Mouse (Mus musculus): ENCODE measurements around the gene Fgfr2. TPM values are rescaled to one million over a fixed set of nuclear protein-coding genes. Genes with fewer than 3 reads are reported as not detected.
A peak's percentile ranks its signal among the peaks of the same experiment; 100 is the strongest.
"Not testable (repeated sequence)": the region's sequence is repeated elsewhere in the genome, so short reads cannot be mapped to it uniquely, and the experiment has no call there.

Fgfr2 gene
- polyA plus RNA-seq, 1 experiment from 2014 or later = 24.9 TPM

DNA sequence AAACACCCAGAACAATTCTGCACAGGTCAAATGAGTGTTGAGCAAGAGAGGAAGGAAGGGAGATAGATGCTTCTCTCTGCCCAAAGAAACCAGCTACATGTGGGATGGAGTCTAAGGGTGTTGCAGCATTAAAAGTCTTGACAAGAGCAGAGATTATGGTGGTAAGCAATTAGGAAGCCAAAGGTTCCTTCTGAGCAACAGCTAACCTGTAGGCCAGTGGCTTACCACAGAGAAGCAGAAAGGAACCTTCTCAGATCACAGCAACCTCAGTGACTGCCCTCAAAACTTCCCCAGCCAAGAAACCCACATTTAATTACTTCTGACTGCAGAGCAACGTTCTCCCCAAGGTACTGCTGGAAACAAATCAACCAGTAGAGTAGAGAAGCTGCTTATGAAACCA lies 2621.7 kb downstream of the Fgfr2 start:
- Histone ChIP-seq H3K27ac (ENCODE audit: low read depth, low read length) (no peak overlapping the region), H3K9me3 (replicated peaks; ENCODE audit: control insufficient read depth, low read length) (no peaks in the 10 kb centered on the region), H3K4me3 (ENCODE audit: low read depth, low read length) (no peak overlapping the region), H3K27me3 (ENCODE audit: control insufficient read depth, insufficient read depth, low read length) (no peaks in the 10 kb centered on the region), H3K9ac (ENCODE audit: low read depth, low read length) (no peak overlapping the region), H3K4me2 (no peak overlapping the region), H3K36me3 (ENCODE audit: control insufficient read depth, insufficient read depth, low read length) (peaks cover 15% of the 10 kb centered on the region), H3K4me1 (ENCODE audit: control insufficient read depth, insufficient read depth, low read length) (no peaks in the 10 kb centered on the region)
- ATAC-seq (replicated peaks; ENCODE audit: insufficient number of reproducible peaks, low FRiP score, low TSS enrichment) = no peak
- WGBS (ENCODE audit: insufficient replicate concordance) = 90% methylated on average over 1 of the region's 1 CpGs

DNA sequence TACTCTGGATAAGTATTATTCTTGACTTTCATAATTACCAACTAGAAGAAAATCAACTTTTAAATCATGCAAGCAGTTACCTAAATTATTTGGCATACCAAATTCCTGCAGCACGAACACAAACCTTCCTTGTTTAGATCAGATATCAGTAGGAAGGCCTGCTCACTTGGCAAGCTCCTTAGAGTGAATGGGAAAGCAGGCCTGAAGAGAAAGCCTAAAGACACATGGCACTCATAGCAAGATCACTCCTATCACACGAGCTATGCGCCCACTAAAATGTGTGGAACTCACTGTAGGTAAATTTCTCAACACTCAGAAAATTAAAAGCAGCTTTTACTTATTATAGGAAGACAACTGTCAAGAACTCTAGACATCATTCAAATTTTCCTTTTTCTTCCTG lies 2629.8 kb downstream of the Fgfr2 start:
- Histone ChIP-seq H3K4me1 (ENCODE audit: control insufficient read depth, insufficient read depth, low read length) (no peaks in the 10 kb centered on the region), H3K9ac (ENCODE audit: low read depth, low read length) (no peak overlapping the region), H3K27ac (ENCODE audit: low read depth, low read length) (no peak overlapping the region), H3K27me3 (ENCODE audit: control insufficient read depth, insufficient read depth, low read length) (no peaks in the 10 kb centered on the region), H3K4me2 (no peak overlapping the region), H3K36me3 (ENCODE audit: control insufficient read depth, insufficient read depth, low read length) (peaks cover 2% of the 10 kb centered on the region; the same call in 1 of the 2 replicates), H3K4me3 (ENCODE audit: low read depth, low read length) (no peak overlapping the region), H3K9me3 (replicated peaks; ENCODE audit: control insufficient read depth, low read length) (no peaks in the 10 kb centered on the region)
- 81% methylated on average over 3 of the region's 3 CpGs for WGBS (ENCODE audit: insufficient replicate concordance)
- no peak for ATAC-seq (replicated peaks; ENCODE audit: insufficient number of reproducible peaks, low FRiP score, low TSS enrichment)

DNA sequence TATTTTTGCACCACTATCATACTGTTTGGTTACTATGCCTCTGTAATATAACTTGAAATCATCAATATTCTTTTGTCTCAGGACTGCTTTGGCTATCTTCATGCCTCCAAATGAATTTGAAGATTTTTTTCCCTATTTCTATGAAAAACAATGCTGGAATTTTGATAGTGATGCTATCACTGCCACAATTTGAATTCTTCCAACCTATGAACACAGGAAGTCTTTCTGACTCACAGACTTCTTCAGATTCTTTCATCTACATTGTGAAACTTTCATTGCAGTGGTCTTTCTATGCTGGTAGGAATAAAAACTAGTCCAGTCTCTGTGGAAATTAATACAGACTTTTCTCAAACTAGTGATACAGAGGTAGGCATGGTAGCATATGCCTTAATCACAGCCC lies 2631.1 kb downstream of the Fgfr2 start:
- H3K27ac ChIP-seq (ENCODE audit: low read depth, low read length) = no peak overlapping the region
- H3K4me2 ChIP-seq = no peak overlapping the region
- 0 out of 2 replicates have a peak, but pooled peaks cover 2% of the 10 kb centered on the region for H3K36me3 ChIP-seq (ENCODE audit: control insufficient read depth, insufficient read depth, low read length)
- H3K9me3 ChIP-seq (replicated peaks; ENCODE audit: control insufficient read depth, low read length) = no peaks in the 10 kb centered on the region
- no peak for ATAC-seq (replicated peaks; ENCODE audit: insufficient number of reproducible peaks, low FRiP score, low TSS enrichment)
- H3K4me3 ChIP-seq (ENCODE audit: low read depth, low read length) = no peak overlapping the region
- H3K9ac ChIP-seq (ENCODE audit: low read depth, low read length) = no peak overlapping the region
- H3K27me3 ChIP-seq (ENCODE audit: control insufficient read depth, insufficient read depth, low read length) = no peaks in the 10 kb centered on the region
- no peaks in the 10 kb centered on the region for H3K4me1 ChIP-seq (ENCODE audit: control insufficient read depth, insufficient read depth, low read length)

DNA sequence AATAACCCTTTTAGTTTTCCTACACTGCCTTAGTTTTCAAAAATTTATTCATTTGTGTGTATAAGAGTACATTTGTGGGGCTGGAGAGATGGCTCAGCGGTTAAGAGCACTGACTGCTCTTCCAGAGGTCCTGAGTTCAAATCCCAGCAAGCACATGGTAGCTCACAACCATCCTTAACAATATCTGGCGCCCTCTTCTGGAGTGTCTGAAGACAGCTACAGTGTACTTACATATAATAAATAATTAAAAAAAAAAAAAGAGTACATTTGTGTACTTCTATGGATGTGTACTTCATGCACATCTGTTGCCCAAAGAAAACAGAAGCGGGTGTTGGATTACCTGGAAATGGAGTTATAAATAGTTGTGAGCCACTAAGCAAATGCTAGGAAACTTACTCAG lies 2644.1 kb downstream of the Fgfr2 start:
- 89% methylated on average over 3 of the region's 3 CpGs for WGBS (ENCODE audit: insufficient replicate concordance)
- H3K27ac ChIP-seq (ENCODE audit: low read depth, low read length) = not testable (repeated sequence)

DNA sequence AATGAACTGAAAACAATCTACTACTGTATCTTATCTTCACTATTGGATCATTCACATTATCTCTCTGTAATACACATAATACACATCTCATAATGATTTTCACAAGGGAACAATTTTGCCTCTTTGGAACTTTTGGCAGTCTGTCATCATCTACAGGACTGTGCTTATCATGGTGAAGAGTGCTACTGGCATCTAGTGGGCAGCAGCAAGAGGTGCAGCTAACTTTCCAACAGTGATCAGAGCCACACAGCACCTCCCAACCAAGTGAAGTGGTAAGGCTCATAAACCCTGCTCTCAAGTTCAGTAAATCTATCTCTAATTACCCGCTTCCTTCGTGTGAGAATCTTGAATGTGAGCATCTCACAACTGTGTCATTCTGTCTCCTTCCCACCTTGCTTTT lies 2647.2 kb downstream of the Fgfr2 start:
- Histone ChIP-seq H3K9me3 (replicated peaks; ENCODE audit: control insufficient read depth, low read length) (no peaks in the 10 kb centered on the region), H3K4me2 (no peak overlapping the region), H3K36me3 (ENCODE audit: control insufficient read depth, insufficient read depth, low read length) (0 out of 2 replicates have a peak, but pooled peaks cover 2% of the 10 kb centered on the region), H3K27me3 (ENCODE audit: control insufficient read depth, insufficient read depth, low read length) (no peaks in the 10 kb centered on the region), H3K9ac (ENCODE audit: low read depth, low read length) (no peak overlapping the region), H3K27ac (ENCODE audit: low read depth, low read length) (no peak overlapping the region), H3K4me1 (ENCODE audit: control insufficient read depth, insufficient read depth, low read length) (no peaks in the 10 kb centered on the region), H3K4me3 (ENCODE audit: low read depth, low read length) (no peak overlapping the region)
- peak; percentile 55; the same call in 1 of the 2 replicates for ATAC-seq (replicated peaks; ENCODE audit: insufficient number of reproducible peaks, low FRiP score, low TSS enrichment)
- 46% methylated on average over 2 of the region's 2 CpGs for WGBS (ENCODE audit: insufficient replicate concordance)

More for the DNA sequence above, 2644.1 kb downstream of the Fgfr2 start:
- not testable (repeated sequence) for H3K27me3 ChIP-seq (ENCODE audit: control insufficient read depth, insufficient read depth, low read length); ATAC-seq (replicated peaks; ENCODE audit: insufficient number of reproducible peaks, low FRiP score, low TSS enrichment); H3K9me3 ChIP-seq (replicated peaks; ENCODE audit: control insufficient read depth, low read length); H3K4me3 ChIP-seq (ENCODE audit: low read depth, low read length); H3K4me2 ChIP-seq; H3K9ac ChIP-seq (ENCODE audit: low read depth, low read length); H3K36me3 ChIP-seq (ENCODE audit: control insufficient read depth, insufficient read depth, low read length); H3K4me1 ChIP-seq (ENCODE audit: control insufficient read depth, insufficient read depth, low read length)

DNA sequence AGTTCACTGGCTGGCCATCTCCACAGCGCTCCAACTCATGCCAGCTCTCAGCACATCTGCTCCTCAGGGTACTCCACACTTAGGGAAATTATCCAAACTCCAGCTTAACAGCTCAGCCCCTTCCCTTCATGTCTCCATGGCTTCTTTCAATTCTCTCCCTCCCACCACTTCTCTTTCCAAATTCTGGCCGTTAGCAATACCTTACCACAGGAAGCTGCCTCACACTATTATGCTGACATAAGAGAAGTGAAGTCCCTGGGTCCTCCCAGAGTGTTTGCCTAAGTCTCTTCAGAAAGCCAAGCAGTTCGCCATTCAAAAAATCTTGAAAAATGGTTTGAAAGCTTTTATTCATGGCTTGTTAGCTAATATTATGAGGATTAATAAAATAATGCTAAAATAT lies 2649.3 kb downstream of the Fgfr2 start:
- no peaks in the 10 kb centered on the region for H3K27me3 ChIP-seq (ENCODE audit: control insufficient read depth, insufficient read depth, low read length)
- no peak overlapping the region for H3K4me3 ChIP-seq (ENCODE audit: low read depth, low read length)
- H3K4me2 ChIP-seq = no peak overlapping the region
- H3K9me3 ChIP-seq (replicated peaks; ENCODE audit: control insufficient read depth, low read length) = no peaks in the 10 kb centered on the region
- ATAC-seq (replicated peaks; ENCODE audit: insufficient number of reproducible peaks, low FRiP score, low TSS enrichment) = no peak
- H3K36me3 ChIP-seq (ENCODE audit: control insufficient read depth, insufficient read depth, low read length) = no peaks in the 10 kb centered on the region
- no peak overlapping the region for H3K27ac ChIP-seq (ENCODE audit: low read depth, low read length)
- H3K9ac ChIP-seq (ENCODE audit: low read depth, low read length) = no peak overlapping the region
- no peaks in the 10 kb centered on the region for H3K4me1 ChIP-seq (ENCODE audit: control insufficient read depth, insufficient read depth, low read length)
- 75% methylated on average over 3 of the region's 3 CpGs for WGBS (ENCODE audit: insufficient replicate concordance)

DNA sequence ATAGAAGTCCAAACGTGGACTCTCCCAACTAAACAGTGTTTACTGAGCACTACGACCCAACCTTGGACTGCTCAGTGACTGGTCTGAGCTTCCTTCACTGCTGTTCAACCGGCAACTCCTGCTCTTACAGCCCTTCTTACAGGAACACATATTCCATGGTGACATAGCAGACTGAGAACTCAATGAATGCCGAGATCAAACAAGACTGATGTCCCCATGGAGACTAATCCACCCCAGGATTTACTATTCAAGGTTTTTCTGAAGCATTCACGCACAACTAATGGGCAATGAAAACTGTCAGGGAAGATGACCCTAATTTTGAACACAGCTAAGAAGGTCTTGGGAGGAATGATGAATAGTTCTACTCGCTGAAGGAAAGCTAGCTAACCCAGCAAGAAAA lies 2650.5 kb downstream of the Fgfr2 start:
- no peak overlapping the region for H3K9ac ChIP-seq (ENCODE audit: low read depth, low read length)
- ATAC-seq (replicated peaks; ENCODE audit: insufficient number of reproducible peaks, low FRiP score, low TSS enrichment) = no peak
- H3K4me2 ChIP-seq = no peak overlapping the region
- H3K27me3 ChIP-seq (ENCODE audit: control insufficient read depth, insufficient read depth, low read length) = no peaks in the 10 kb centered on the region
- WGBS (ENCODE audit: insufficient replicate concordance) = 88% methylated on average over 6 of the region's 6 CpGs
- H3K27ac ChIP-seq (ENCODE audit: low read depth, low read length) = no peak overlapping the region
- H3K36me3 ChIP-seq (ENCODE audit: control insufficient read depth, insufficient read depth, low read length) = no peaks in the 10 kb centered on the region
- no peak overlapping the region for H3K4me3 ChIP-seq (ENCODE audit: low read depth, low read length)
- no peaks in the 10 kb centered on the region for H3K9me3 ChIP-seq (replicated peaks; ENCODE audit: control insufficient read depth, low read length)
- H3K4me1 ChIP-seq (ENCODE audit: control insufficient read depth, insufficient read depth, low read length) = no peaks in the 10 kb centered on the region

DNA sequence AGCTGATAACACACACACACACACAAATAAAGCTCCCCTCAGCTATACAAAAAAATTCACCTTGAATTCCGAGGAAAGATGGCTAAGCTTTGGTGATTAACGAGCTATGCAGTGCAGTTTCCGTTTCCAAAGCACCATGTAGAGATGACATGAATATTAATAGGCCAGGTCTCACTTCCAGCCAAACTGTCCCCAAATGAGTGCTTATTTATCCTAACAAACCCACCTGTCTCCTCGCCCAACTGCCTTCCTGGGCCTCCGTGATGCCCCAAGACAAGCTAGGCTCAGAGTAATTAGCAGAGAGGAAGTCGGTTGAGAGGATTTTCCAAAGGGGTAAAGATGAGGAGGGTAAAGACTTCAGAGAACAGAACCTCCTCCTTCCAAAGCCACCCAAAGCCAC lies 2652.1 kb downstream of the Fgfr2 start:
- no peak overlapping the region for H3K27ac ChIP-seq (ENCODE audit: low read depth, low read length)
- no peak for ATAC-seq (replicated peaks; ENCODE audit: insufficient number of reproducible peaks, low FRiP score, low TSS enrichment)
- H3K4me3 ChIP-seq (ENCODE audit: low read depth, low read length) = no peak overlapping the region
- H3K27me3 ChIP-seq (ENCODE audit: control insufficient read depth, insufficient read depth, low read length) = no peaks in the 10 kb centered on the region
- no peaks in the 10 kb centered on the region for H3K36me3 ChIP-seq (ENCODE audit: control insufficient read depth, insufficient read depth, low read length)
- no peaks in the 10 kb centered on the region for H3K9me3 ChIP-seq (replicated peaks; ENCODE audit: control insufficient read depth, low read length)
- no peaks in the 10 kb centered on the region for H3K4me1 ChIP-seq (ENCODE audit: control insufficient read depth, insufficient read depth, low read length)
- WGBS (ENCODE audit: insufficient replicate concordance) = 68% methylated on average over 6 of the region's 6 CpGs
- no peak overlapping the region for H3K9ac ChIP-seq (ENCODE audit: low read depth, low read length)
- H3K4me2 ChIP-seq = no peak overlapping the region

DNA sequence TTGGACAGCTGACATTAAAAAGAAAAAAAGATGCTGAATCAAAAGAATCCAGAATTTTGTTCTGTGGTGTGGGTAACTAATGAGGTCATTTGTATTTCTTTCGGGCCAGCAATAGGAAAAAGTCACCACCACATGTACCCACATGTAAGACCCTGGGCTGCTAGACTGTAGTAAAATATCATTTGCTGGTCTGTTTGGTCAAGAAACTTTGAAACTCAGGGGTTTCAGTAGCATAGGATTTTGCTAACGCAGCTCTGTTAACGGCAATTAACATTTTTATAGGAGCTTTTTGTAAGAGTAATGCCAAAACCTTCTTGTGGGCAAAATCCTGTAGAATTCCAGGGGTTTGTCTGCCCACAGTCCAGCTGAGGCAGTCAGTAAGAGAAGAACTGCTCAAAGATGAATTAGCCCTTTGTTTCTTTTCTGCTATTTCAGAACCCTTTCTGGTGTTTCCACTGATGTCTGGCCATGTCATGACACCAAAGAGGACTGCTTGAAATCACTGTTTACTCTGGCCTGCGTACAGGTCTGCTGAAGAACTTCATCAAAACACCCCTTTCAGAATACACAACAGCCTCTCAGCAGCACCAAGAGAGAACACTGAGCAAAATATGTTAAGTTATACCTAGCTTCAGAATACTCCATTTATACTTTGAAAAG lies 2667.4 kb downstream of the Fgfr2 start:
- H3K4me3 ChIP-seq (ENCODE audit: low read depth, low read length) = no peak overlapping the region
- no peak overlapping the region for H3K9ac ChIP-seq (ENCODE audit: low read depth, low read length)
- WGBS (ENCODE audit: insufficient replicate concordance) = 85% methylated on average over 4 of the region's 4 CpGs
- no peak for ATAC-seq (replicated peaks; ENCODE audit: insufficient number of reproducible peaks, low FRiP score, low TSS enrichment)
- H3K27me3 ChIP-seq (ENCODE audit: control insufficient read depth, insufficient read depth, low read length) = no peaks in the 10 kb centered on the region
- no peaks in the 10 kb centered on the region for H3K4me1 ChIP-seq (ENCODE audit: control insufficient read depth, insufficient read depth, low read length)
- no peak overlapping the region for H3K4me2 ChIP-seq
- H3K36me3 ChIP-seq (ENCODE audit: control insufficient read depth, insufficient read depth, low read length) = peaks cover 5% of the 10 kb centered on the region; the same call in 1 of the 2 replicates
- H3K27ac ChIP-seq (ENCODE audit: low read depth, low read length) = peak overlapping the region; percentile 57; the same call in 1 of the 2 replicates
- no peaks in the 10 kb centered on the region for H3K9me3 ChIP-seq (replicated peaks; ENCODE audit: control insufficient read depth, low read length)

Measured in heart, embryonic 11.5 days (tissue).